Mouse (Mus musculus): ENCODE data around the gene D630045J12Rik. TPM values are rescaled to one million over a fixed set of nuclear protein-coding genes. Genes with fewer than 3 reads are reported as not detected.

D630045J12Rik gene
- polyA plus RNA-seq, 1 experiment from 2014 or later, result 0.52 TPM

GRCm38 (mm10) chr6:38201495-38201894, 52.3 kb downstream of the D630045J12Rik start:
- no peaks in the 10 kb centered on the region for H3K36me3 ChIP-seq (ENCODE audit: control insufficient read depth, insufficient read depth)
- TF ChIP-seq CTCF (IDR thresholded peaks at IDR 0.05; ENCODE audit: low read depth), result no peak
- no peaks in the 10 kb centered on the region for H3K4me1 ChIP-seq (replicated peaks; ENCODE audit: control insufficient read depth, insufficient read depth, low read length)
- 78% methylated on average over 5 of the region's 5 CpGs for WGBS
- H3K9ac ChIP-seq (ENCODE audit: low read depth, low read length), result no peak overlapping the region
- H3K27me3 ChIP-seq (replicated peaks; ENCODE audit: control insufficient read depth, insufficient read depth, low read length), result no peaks in the 10 kb centered on the region
- no peak overlapping the region for H3K4me3 ChIP-seq (ENCODE audit: low read depth, low read length)
- H3K4me2 ChIP-seq (replicated peaks; ENCODE audit: low read depth), result no peak overlapping the region
- no peak for ATAC-seq
- H3K9me3 ChIP-seq (ENCODE audit: control insufficient read depth), result no peaks in the 10 kb centered on the region
- no peak overlapping the region for H3K27ac ChIP-seq (ENCODE audit: low read depth, low read length)

DNA sequence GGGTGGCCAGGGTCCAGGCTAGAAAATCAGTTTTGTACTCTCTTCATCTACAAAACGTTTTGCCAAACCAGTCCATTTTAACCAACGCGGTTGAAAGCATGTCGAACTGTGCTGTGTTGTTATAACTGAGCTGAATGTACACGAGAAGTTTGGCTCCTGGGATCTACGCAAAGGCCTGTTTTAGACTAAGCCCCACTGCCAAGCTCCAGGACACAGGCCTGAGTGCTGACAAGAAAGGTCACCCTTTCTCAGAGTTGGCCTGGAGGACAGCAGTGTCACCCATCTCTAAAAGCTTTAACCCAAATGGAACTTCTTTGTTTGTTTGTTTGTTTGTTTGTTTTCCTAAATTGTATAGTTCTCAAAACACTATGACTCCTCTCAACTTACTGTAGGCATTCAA, 54.2 kb downstream of the D630045J12Rik start:
- Histone ChIP-seq H3K4me2 (replicated peaks; ENCODE audit: low read depth) (no peak overlapping the region), H3K9me3 (ENCODE audit: control insufficient read depth) (no peaks in the 10 kb centered on the region), H3K9ac (ENCODE audit: low read depth, low read length) (no peak overlapping the region), H3K36me3 (ENCODE audit: control insufficient read depth, insufficient read depth) (no peaks in the 10 kb centered on the region), H3K4me1 (replicated peaks; ENCODE audit: control insufficient read depth, insufficient read depth, low read length) (no peaks in the 10 kb centered on the region), H3K27ac (ENCODE audit: low read depth, low read length) (no peak overlapping the region), H3K4me3 (ENCODE audit: low read depth, low read length) (no peak overlapping the region), H3K27me3 (replicated peaks; ENCODE audit: control insufficient read depth, insufficient read depth, low read length) (no peaks in the 10 kb centered on the region)
- no peak for ATAC-seq
- WGBS, result 88% methylated on average over 6 of the region's 6 CpGs
- no peak for TF ChIP-seq CTCF (IDR thresholded peaks at IDR 0.05; ENCODE audit: low read depth)

DNA sequence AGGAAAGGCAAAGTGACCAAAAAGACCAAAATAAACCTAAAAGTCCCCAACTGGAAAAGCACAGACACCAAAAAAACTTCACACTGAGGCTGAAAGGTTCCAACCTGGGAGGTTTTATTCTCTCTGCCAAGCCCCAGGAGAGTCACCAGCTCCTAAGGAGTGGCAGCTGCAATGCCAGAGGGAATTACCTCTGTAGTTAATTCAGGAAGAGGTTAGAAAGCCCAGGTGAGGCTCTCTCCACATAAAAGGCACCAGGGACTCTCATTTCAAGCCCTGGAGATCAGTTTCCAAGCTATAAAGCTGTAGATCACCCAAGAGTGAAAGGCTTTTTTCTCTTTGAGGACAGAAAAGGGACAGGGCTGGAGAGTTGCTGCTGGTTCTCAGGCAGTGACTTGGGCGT, 55.1 kb downstream of the D630045J12Rik start:
- H3K4me2 ChIP-seq (replicated peaks; ENCODE audit: low read depth), result no peak overlapping the region
- H3K27me3 ChIP-seq (replicated peaks; ENCODE audit: control insufficient read depth, insufficient read depth, low read length), result no peaks in the 10 kb centered on the region
- H3K4me1 ChIP-seq (replicated peaks; ENCODE audit: control insufficient read depth, insufficient read depth, low read length), result no peaks in the 10 kb centered on the region
- no peak for ATAC-seq
- H3K9me3 ChIP-seq (ENCODE audit: control insufficient read depth), result no peaks in the 10 kb centered on the region
- no peak overlapping the region for H3K4me3 ChIP-seq (ENCODE audit: low read depth, low read length)
- H3K9ac ChIP-seq (ENCODE audit: low read depth, low read length), result no peak overlapping the region
- H3K36me3 ChIP-seq (ENCODE audit: control insufficient read depth, insufficient read depth), result no peaks in the 10 kb centered on the region
- no peak overlapping the region for H3K27ac ChIP-seq (ENCODE audit: low read depth, low read length)
- WGBS, result 83% methylated on average over 1 of the region's 1 CpGs
- no peak for TF ChIP-seq CTCF (IDR thresholded peaks at IDR 0.05; ENCODE audit: low read depth)

- no peak overlapping the region for H3K4me3 ChIP-seq (ENCODE audit: low read depth, low read length)
- H3K4me2 ChIP-seq (replicated peaks; ENCODE audit: low read depth), result no peak overlapping the region
- 91% methylated on average over 24 of the region's 24 CpGs for WGBS
- no peak overlapping the region for H3K9ac ChIP-seq (ENCODE audit: low read depth, low read length)
- no peaks in the 10 kb centered on the region for H3K36me3 ChIP-seq (ENCODE audit: control insufficient read depth, insufficient read depth)
- no peaks in the 10 kb centered on the region for H3K4me1 ChIP-seq (replicated peaks; ENCODE audit: control insufficient read depth, insufficient read depth, low read length)
- TF ChIP-seq CTCF (IDR thresholded peaks at IDR 0.05; ENCODE audit: low read depth), result no peak
- no peak overlapping the region for H3K27ac ChIP-seq (ENCODE audit: low read depth, low read length)
- ATAC-seq, result no peak
- no peaks in the 10 kb centered on the region for H3K9me3 ChIP-seq (ENCODE audit: control insufficient read depth)
- H3K27me3 ChIP-seq (replicated peaks; ENCODE audit: control insufficient read depth, insufficient read depth, low read length), result no peaks in the 10 kb centered on the region
Measured at GRCm38 (mm10) chr6:38196266-38197189, 57.3 kb downstream of the D630045J12Rik start.

GRCm38 (mm10) chr6:38195306-38195705, 58.5 kb downstream of the D630045J12Rik start:
- no peak overlapping the region for H3K27ac ChIP-seq (ENCODE audit: low read depth, low read length)
- H3K9me3 ChIP-seq (ENCODE audit: control insufficient read depth), result no peaks in the 10 kb centered on the region
- H3K4me1 ChIP-seq (replicated peaks; ENCODE audit: control insufficient read depth, insufficient read depth, low read length), result no peaks in the 10 kb centered on the region
- no peak overlapping the region for H3K4me3 ChIP-seq (ENCODE audit: low read depth, low read length)
- 79% methylated on average over 10 of the region's 10 CpGs for WGBS
- no peak overlapping the region for H3K4me2 ChIP-seq (replicated peaks; ENCODE audit: low read depth)
- H3K36me3 ChIP-seq (ENCODE audit: control insufficient read depth, insufficient read depth), result no peaks in the 10 kb centered on the region
- ATAC-seq, result no peak
- no peak for TF ChIP-seq CTCF (IDR thresholded peaks at IDR 0.05; ENCODE audit: low read depth)
- H3K27me3 ChIP-seq (replicated peaks; ENCODE audit: control insufficient read depth, insufficient read depth, low read length), result no peaks in the 10 kb centered on the region
- H3K9ac ChIP-seq (ENCODE audit: low read depth, low read length), result no peak overlapping the region

- no peaks in the 10 kb centered on the region for H3K36me3 ChIP-seq (ENCODE audit: control insufficient read depth, insufficient read depth)
- no peaks in the 10 kb centered on the region for H3K9me3 ChIP-seq (ENCODE audit: control insufficient read depth)
- H3K4me1 ChIP-seq (replicated peaks; ENCODE audit: control insufficient read depth, insufficient read depth, low read length), result no peaks in the 10 kb centered on the region
- no peak overlapping the region for H3K4me2 ChIP-seq (replicated peaks; ENCODE audit: low read depth)
- H3K27ac ChIP-seq (ENCODE audit: low read depth, low read length), result no peak overlapping the region
- no peak for TF ChIP-seq CTCF (IDR thresholded peaks at IDR 0.05; ENCODE audit: low read depth)
- H3K4me3 ChIP-seq (ENCODE audit: low read depth, low read length), result no peak overlapping the region
- H3K27me3 ChIP-seq (replicated peaks; ENCODE audit: control insufficient read depth, insufficient read depth, low read length), result no peaks in the 10 kb centered on the region
- no peak overlapping the region for H3K9ac ChIP-seq (ENCODE audit: low read depth, low read length)
- no peak for ATAC-seq
- WGBS, result 81% methylated on average over 7 of the region's 7 CpGs
Measured at GRCm38 (mm10) chr6:38194046-38194445, 59.8 kb downstream of the D630045J12Rik start.

Measured in intestine, postnatal 0 days (tissue).